ENCODE assay signal across 8 mouse cellular contexts in genomic region chr9:117192565-117193540, GRCm38 (mm10).
A peak's percentile ranks its signal among the peaks of the same experiment; 100 is the strongest.
DNase-seq lines count a peak whose midpoint lies in the region; ATAC-seq and TF ChIP-seq lines count a peak whose summit lies in the region.

No protein-coding gene starts in this region.

- 87% methylated on average over 14 of the region's 14 CpGs for WGBS in forebrain, embryonic 10.5 days
- WGBS in forebrain, embryonic 11.5 days: 86% methylated on average over 14 of the region's 14 CpGs
- 33% methylated on average over 14 of the region's 14 CpGs for WGBS in heart, embryonic 13.5 days
- WGBS in kidney, embryonic 15.5 days: 37% methylated on average over 14 of the region's 14 CpGs
- 23% methylated on average over 14 of the region's 14 CpGs for WGBS in lung, postnatal 0 days

- H3K9ac ChIP-seq in forebrain, embryonic 11.5 days (ENCODE audit: low read length): no peak overlapping the region
- H3K9ac ChIP-seq in heart, embryonic 13.5 days: peak overlapping the region; percentile 52
- H3K9ac ChIP-seq in kidney, embryonic 15.5 days: no peak overlapping the region
- no peak overlapping the region for H3K9ac ChIP-seq in lung, postnatal 0 days (replicated peaks; ENCODE audit: low read depth)

- no peak for ATAC-seq in forebrain, embryonic 11.5 days (replicated peaks; ENCODE audit: low FRiP score)
- ATAC-seq in heart, embryonic 13.5 days (ENCODE audit: extremely low read depth, insufficient number of reproducible peaks, low FRiP score, low TSS enrichment): peak; percentile 77; the same call in 1 of the 2 replicates
- ATAC-seq in kidney, embryonic 15.5 days (replicated peaks; ENCODE audit: low FRiP score): peak; percentile 74
- ATAC-seq in lung, postnatal 0 days: peak; percentile 93

- peak overlapping the region; percentile 67 for H3K27ac ChIP-seq in forebrain, embryonic 10.5 days
- H3K27ac ChIP-seq in forebrain, embryonic 11.5 days (ENCODE audit: low read depth, low read length): no peak overlapping the region
- H3K27ac ChIP-seq in heart, embryonic 13.5 days (replicated peaks): peak overlapping the region; percentile 88
- H3K27ac ChIP-seq in kidney, embryonic 15.5 days: peak overlapping the region; percentile 84
- H3K27ac ChIP-seq in lung, postnatal 0 days (ENCODE audit: low read length): peak overlapping the region; percentile 76

- H3K4me3 ChIP-seq in forebrain, embryonic 10.5 days: no peak overlapping the region
- no peak overlapping the region for H3K4me3 ChIP-seq in forebrain, embryonic 11.5 days (ENCODE audit: low read depth, low read length)
- H3K4me3 ChIP-seq in heart, embryonic 13.5 days: no peak overlapping the region
- H3K4me3 ChIP-seq in kidney, embryonic 15.5 days (replicated peaks): no peak overlapping the region
- no peak overlapping the region for H3K4me3 ChIP-seq in lung, postnatal 0 days (ENCODE audit: low read depth, low read length)

- H3K4me1 ChIP-seq in forebrain, embryonic 10.5 days: peaks cover 6% of the 10 kb centered on the region
- no peaks in the 10 kb centered on the region for H3K4me1 ChIP-seq in forebrain, embryonic 11.5 days (replicated peaks; ENCODE audit: control insufficient read depth, insufficient read depth, low read length)
- H3K4me1 ChIP-seq in heart, embryonic 13.5 days: peaks cover 25% of the 10 kb centered on the region
- peaks cover 17% of the 10 kb centered on the region for H3K4me1 ChIP-seq in kidney, embryonic 15.5 days
- H3K4me1 ChIP-seq in lung, postnatal 0 days (ENCODE audit: insufficient read depth, low read depth, low read length): peaks cover 10% of the 10 kb centered on the region; the same call in 1 of the 2 replicates

- 0 out of 2 replicates have a peak, but pooled peaks have one; percentile 9 for TF ChIP-seq EP300 in lung, postnatal 0 days (IDR thresholded peaks at IDR 0.05)

- H3K4me2 ChIP-seq in forebrain, embryonic 11.5 days (ENCODE audit: low read depth, low read length, severe bottlenecking): no peak overlapping the region
- H3K4me2 ChIP-seq in heart, embryonic 13.5 days: peak overlapping the region; percentile 60
- 0 out of 2 replicates have a peak overlapping the region, but pooled peaks have one; percentile 14 for H3K4me2 ChIP-seq in kidney, embryonic 15.5 days
- peak overlapping the region; percentile 14; the same call in 1 of the 2 replicates for H3K4me2 ChIP-seq in lung, postnatal 0 days (replicated peaks; ENCODE audit: low read depth, low read length)

- peak; percentile 41 for TF ChIP-seq CTCF in lung, postnatal 0 days (IDR thresholded peaks at IDR 0.05)

- H3K9me3 ChIP-seq in forebrain, embryonic 10.5 days: no peaks in the 10 kb centered on the region; the same call in 1 of the 2 replicates
- H3K9me3 ChIP-seq in forebrain, embryonic 11.5 days (ENCODE audit: control insufficient read depth, low read length): no peaks in the 10 kb centered on the region
- H3K9me3 ChIP-seq in heart, embryonic 13.5 days: no peaks in the 10 kb centered on the region
- no peaks in the 10 kb centered on the region; the same call in 1 of the 2 replicates for H3K9me3 ChIP-seq in kidney, embryonic 15.5 days (replicated peaks)
- H3K9me3 ChIP-seq in lung, postnatal 0 days (ENCODE audit: low read length): no peaks in the 10 kb centered on the region

- no peaks in the 10 kb centered on the region for H3K27me3 ChIP-seq in forebrain, embryonic 10.5 days (ENCODE audit: poor library complexity, severe bottlenecking)
- H3K27me3 ChIP-seq in forebrain, embryonic 11.5 days (ENCODE audit: control insufficient read depth, insufficient read depth, low read length): no peaks in the 10 kb centered on the region
- no peaks in the 10 kb centered on the region for H3K27me3 ChIP-seq in heart, embryonic 13.5 days (replicated peaks)
- H3K27me3 ChIP-seq in kidney, embryonic 15.5 days: no peaks in the 10 kb centered on the region
- H3K27me3 ChIP-seq in lung, postnatal 0 days (replicated peaks; ENCODE audit: insufficient read depth, low read length): no peaks in the 10 kb centered on the region

- H3K36me3 ChIP-seq in forebrain, embryonic 10.5 days (replicated peaks): no peaks in the 10 kb centered on the region
- no peaks in the 10 kb centered on the region for H3K36me3 ChIP-seq in forebrain, embryonic 11.5 days (ENCODE audit: control insufficient read depth, insufficient read depth, low read length)
- peaks cover 10% of the 10 kb centered on the region for H3K36me3 ChIP-seq in heart, embryonic 13.5 days
- H3K36me3 ChIP-seq in kidney, embryonic 15.5 days: peaks cover 14% of the 10 kb centered on the region
- H3K36me3 ChIP-seq in lung, postnatal 0 days (ENCODE audit: insufficient read depth, low read length): no peaks in the 10 kb centered on the region

- no peak for DNase-seq in forebrain, embryonic 10.5 days (ENCODE audit: extremely low spot score, low spot score)
- DNase-seq in forebrain, embryonic 11.5 days (ENCODE audit: low spot score): no peak
- peak; percentile 34 for DNase-seq in fat pad, adult 2 months (ENCODE audit: extremely low read depth, low read depth, low spot score)
- DNase-seq in lung, postnatal 0 days (ENCODE audit: low spot score): peak; percentile 94
- peak; percentile 43 for DNase-seq in testis, postnatal 14 days (ENCODE audit: low spot score)
- DNase-seq in spleen, adult 12 weeks (ENCODE audit: low spot score): no peak

Comparison
In these comparisons a context has a peak if more than half of its experiments do, and no peak if none do; other contexts are left out.
1. DNase-seq: peak in fat pad, adult 2 months (single experiment), lung, postnatal 0 days (single experiment) and testis, postnatal 14 days (single experiment); none in forebrain, embryonic 10.5 days (single experiment), forebrain, embryonic 11.5 days (single experiment) and spleen, adult 12 weeks (single experiment).